Mouse (Mus musculus) hematopoietic stem cell, adult 5-6 weeks (primary cell): ENCODE results near the gene Pik3r6. TPM values are rescaled to one million over a fixed set of nuclear protein-coding genes. Genes with fewer than 3 reads are reported as not detected.

Source experiments
- ATAC-seq, 2 experiments: fragments of 125-278 bp in 1 of 2; replicated peaks in 1 of 2; 2 replicates each; pipeline ENCODE4 v1.8.0; 2016 to 2017; ENCODE audit warnings: inconsistent platforms in 2 of 2, mild to moderate bottlenecking in 2 of 2, moderate number of reproducible peaks in 2 of 2, low read depth in 1 of 2, moderate TSS enrichment in 1 of 2; ENCODE audit not compliant: low FRiP score in 2 of 2, poor library complexity in 2 of 2, severe bottlenecking in 2 of 2, insufficient read depth in 1 of 2, low TSS enrichment in 1 of 2
- total RNA-seq: library from RNA; stranded (forward); fragments of 172-1452, 232-1000 nt; gene quantifications from 2 replicates; pipeline ENCODE4 v1.2.3, GENCODE M21; 2017

Gene Pik3r6
- total RNA-seq, 1 experiment from 2014 or later, result 0.40 TPM

- ATAC-seq, result no peak
These were observed 88.9 kb downstream of the Pik3r6 start for GRCm38 (mm10) chr11:68591708-68592107.

DNA sequence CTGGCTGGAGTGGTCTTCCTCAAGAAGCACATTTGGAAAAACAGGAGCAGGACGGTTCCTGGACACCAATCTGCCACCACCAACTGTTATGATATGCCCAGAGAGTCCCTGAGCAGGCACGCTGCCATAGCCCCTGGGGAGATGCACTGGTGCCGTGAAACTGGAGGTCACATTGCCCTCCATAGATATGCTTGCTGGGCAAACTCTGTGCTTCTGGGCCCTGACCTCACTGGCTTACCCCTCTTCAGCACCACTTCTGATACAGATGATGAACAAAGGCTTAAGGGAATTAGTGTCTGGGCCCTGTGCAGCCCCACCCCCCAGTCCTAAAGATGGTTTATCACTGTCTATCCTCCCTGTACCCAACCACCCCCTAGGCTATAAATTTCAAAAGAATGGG is 90.4 kb downstream of the Pik3r6 start:
- no peak for ATAC-seq

GRCm38 (mm10) chr11:68597912-68598311 is 95.1 kb downstream of the Pik3r6 start:
- no peak for ATAC-seq

DNA sequence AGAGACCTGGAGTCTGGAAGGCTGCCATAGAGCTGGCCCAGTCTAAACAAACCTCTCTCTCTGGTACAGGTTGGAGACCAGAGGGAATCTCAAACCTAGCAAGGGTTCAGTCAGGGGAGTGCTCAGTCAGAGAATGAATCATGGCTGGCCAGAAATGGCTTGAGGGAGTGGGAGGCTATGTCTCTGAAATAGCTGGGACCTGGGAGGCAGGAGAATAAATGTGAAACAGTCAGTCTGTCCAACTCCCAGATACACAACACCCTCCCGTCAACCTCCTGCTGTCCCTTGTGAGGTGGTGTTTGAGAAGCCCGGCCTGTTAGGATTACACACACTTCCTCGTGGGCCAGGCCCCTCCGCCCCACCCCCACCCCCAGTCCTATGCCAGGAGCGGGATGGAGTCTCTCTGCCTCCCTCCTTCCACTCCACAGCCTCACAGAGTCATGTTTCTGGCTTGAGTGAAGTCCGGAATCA is 97.8 kb downstream of the Pik3r6 start:
- ATAC-seq, result no peak

DNA sequence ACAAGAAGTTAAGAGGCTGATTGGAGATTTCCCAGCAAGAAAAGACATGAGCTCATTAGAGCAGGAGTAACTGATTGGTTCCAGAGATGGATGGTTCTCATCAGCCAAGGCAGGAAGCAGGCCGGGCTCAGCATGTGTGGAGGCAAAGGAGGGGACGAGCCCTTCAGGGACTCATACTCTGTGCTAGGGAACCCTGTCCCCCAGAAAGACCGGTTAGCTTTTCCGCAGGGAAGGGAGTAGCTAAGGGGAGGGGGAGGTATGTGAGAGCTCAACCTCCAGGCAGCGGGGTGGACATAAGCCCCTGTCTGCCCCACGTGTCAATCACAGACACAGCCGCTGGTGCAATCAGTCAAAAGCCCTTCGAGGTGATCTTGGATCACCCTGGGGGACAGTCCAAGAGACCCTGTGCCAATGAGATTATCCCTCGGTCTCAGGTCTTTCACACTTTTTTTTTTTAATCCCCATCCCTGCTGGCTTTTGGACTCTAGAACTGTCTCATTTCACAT is 98.7 kb downstream of the Pik3r6 start:
- ATAC-seq, result no peak

Other genes starting within 250 kb of the Pik3r6 start
- gene Ntn1, start 102.2 kb upstream of the Pik3r6 start, total RNA-seq, result 0.19 TPM in 1 of 2 replicates, not detected in the other
- 3.6 and 8.6 TPM in 2 replicates for gene Pik3r5, start 70.9 kb upstream of the Pik3r6 start, total RNA-seq
- not detected in 2 replicates for gene Mfsd6l, start 53.2 kb downstream of the Pik3r6 start, total RNA-seq
- not detected in 2 replicates for gene Ccdc42, start 84.0 kb downstream of the Pik3r6 start, total RNA-seq
- 7.9 and 8.8 TPM in 2 replicates for gene Myh10, start 188.5 kb downstream of the Pik3r6 start, total RNA-seq